Mouse (Mus musculus) olfactory bulb, adult 2 months (tissue): ENCODE measurements around the gene Fkrp.

ENCODE experiments used
- CTCF ChIP-seq: fragments of 200-500 bp; IDR thresholded peaks from 2 replicates; pipeline ENCODE4 v1.5.1; 2012; ENCODE audit warnings: low read depth, mild to moderate bottlenecking, low read length, moderate library complexity; ENCODE audit not compliant: insufficient read depth
- POLR2A ChIP-seq: fragments of 200-500 bp; IDR thresholded peaks from 2 replicates; pipeline ENCODE4 v1.6.1; 2012; ENCODE audit warnings: mild to moderate bottlenecking, low read depth, low read length, moderate library complexity; ENCODE audit not compliant: insufficient read depth

- peak; percentile 26; the same call in 1 of the 2 replicates for TF ChIP-seq POLR2A
- TF ChIP-seq CTCF = no peak
These were observed 26.1 kb upstream of the Fkrp start, which contains the start of gene Prkd2 for GRCm38 (mm10) chr7:16842645-16843063.
